Mouse (Mus musculus) G1E (cell line): ENCODE results near the gene Hoxb8.

Experiments
- CTCF ChIP-seq: IDR thresholded peaks from 2 replicates; pipeline ENCODE4 v1.5.1; 2012; ENCODE audit warnings: low read depth, low read length, inconsistent platforms, mixed read lengths
- GATA1 ChIP-seq: IDR thresholded peaks from 2 replicates; pipeline ENCODE4 v1.6.1; 2012; ENCODE audit warnings: borderline replicate concordance, low read length, inconsistent platforms, mixed read lengths
- GATA2 ChIP-seq: IDR thresholded peaks from 2 replicates; pipeline ENCODE4 v1.6.1; 2012; ENCODE audit warnings: low read depth, low read length, inconsistent platforms, borderline replicate concordance
- POLR2AphosphoS5 ChIP-seq: IDR thresholded peaks from 2 replicates; pipeline ENCODE4 v1.6.1; 2012; ENCODE audit warnings: low read depth, low read length, inconsistent platforms; ENCODE audit not compliant: insufficient replicate concordance
- TAL1 ChIP-seq: conservative IDR thresholded peaks from 2 replicates; pipeline ENCODE4 v1.6.1; 2012; ENCODE audit warnings: low read depth, low read length, inconsistent platforms, mixed read lengths

DNA sequence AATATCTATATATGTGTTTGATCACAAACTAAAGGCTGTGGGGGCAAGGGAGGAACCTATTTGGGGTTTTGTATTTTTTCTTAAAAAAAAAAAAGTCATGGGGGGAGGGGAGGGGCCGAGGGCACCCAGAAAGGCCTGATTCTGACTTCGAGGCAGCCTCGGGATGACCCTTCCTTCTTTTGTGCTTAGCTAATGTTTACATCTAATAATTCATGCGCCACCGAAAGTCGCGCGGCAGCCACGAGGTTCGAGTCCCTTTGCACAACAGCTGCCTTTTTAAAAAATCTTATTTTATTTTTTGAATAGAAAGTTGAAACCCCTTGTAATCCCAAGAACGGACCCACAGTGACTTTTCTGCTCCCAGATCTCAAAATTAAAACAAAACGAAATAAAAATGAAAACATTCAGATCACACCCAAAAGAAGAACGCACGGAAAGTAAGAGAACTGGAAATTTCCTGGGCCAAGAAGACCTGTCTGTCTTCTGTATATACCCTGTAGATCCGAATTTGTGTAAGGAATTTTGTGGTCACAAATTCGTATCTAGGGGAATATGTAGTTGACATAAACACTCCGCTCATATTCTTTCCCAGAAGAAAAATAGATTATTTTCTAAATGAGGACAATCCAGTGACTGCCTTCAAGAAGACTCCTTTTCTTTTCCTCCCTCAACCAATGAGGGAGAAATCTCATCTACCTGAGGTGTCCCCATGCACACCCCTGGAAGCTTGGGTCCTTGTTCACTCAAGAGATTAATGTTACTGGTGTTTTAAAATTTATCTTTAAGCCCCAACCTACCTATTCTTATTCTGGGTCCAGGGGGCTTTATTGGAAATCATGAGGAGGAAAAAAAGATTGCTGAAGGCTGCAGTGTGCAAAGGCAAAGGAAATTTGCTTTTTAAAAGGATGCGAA, 35.2 kb downstream of the Hoxb8 start:
- TF ChIP-seq CTCF (no peak), POLR2AphosphoS5 (no peak), GATA2 (no peak), GATA1 (no peak), TAL1 (no peak)
